Mouse (Mus musculus): ENCODE measurements at regions not wholly inside any gene's neighbourhood (a gene's known extent, or its start where the extent isn't known, plus 50 kb on each side); places are given as distances from the start of the nearest gene placed in this dataset.
A peak's percentile ranks its signal among the peaks of the same experiment; 100 is the strongest.
"Not testable (repeated sequence)": the region's sequence is repeated elsewhere in the genome, so short reads cannot be mapped to it uniquely, and the experiment has no call there.

- no peak for DNase-seq (ENCODE audit: low spot score in 2 of 2)
These were observed 105.7 kb upstream of the Nt5e start for GRCm38 (mm10) chr9:88221276-88221675.

DNA sequence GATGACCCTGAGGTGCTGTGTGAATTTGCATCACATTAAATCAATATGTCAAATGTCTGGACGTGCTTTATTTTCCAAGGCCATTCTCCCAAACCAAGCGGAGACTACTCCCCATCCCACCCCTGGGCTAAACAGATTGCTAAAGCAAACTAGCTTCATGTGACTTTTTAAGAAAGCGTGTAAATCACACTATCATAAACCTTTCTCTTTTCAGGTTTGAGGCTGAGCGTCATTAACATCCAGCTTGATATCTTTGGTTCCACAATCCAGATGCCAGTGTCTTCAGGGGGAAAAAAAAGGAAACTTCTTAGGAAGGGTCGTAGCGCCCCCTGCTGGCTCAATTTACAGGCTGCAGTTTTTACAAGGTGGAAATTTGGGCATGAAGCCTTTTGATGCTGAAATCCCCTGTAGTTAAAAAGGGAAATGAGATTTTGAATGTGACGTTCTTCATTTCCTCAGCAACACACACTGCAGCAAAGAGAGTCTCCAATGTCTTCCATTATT lies 105.1 kb upstream of the Nt5e start:
- DNase-seq (ENCODE audit: low spot score in 2 of 2), result peak; percentile 64 to 75

DNA sequence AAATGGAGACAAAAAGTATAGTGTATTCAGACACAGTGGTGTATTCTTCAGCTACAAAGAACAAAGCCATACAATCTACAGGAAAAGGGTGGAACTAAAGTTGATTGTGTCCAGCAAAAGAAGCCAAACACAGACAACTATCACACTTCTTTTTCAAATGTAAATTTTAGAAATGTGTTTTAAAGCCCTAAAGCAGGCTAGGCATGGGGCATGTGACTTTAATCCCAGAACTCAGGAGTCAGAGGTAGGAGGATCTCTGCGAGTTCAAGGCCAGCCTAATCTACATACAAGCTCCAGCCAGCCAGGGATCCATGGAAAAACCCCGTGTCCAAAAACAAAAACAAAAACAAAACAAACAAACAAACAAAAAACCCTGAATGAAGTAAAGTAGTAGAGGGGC lies 89.9 kb upstream of the Nt5e start:
- no peak for DNase-seq (ENCODE audit: low spot score in 2 of 2)

DNA sequence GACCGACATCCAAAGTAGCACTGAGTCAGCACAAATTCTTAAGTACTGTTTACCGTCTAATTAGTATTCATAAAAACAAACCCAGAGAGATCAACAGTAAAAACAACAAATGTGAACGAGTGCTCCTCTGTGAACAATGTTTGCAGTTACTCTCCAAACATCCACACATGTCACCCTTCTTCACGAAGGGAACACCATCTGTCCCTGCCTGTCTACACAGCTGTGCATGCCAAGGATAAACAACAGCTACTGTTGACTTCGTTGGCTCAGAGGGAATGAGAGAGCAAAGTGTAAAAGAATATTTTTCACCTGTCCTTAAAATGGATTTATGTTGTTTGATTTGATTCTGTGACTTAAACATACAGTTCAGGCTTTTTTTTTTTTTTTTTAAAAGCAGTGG lies 88.7 kb upstream of the Nt5e start:
- DNase-seq (ENCODE audit: low spot score in 2 of 2), result no peak

- no peak for DNase-seq (ENCODE audit: low spot score in 2 of 2)
These were observed 86.3 kb upstream of the Nt5e start for GRCm38 (mm10) chr9:88240740-88241139.

- DNase-seq (ENCODE audit: low spot score in 2 of 2), result peak; percentile 40 to 72
These were observed 85.6 kb upstream of the Nt5e start for GRCm38 (mm10) chr9:88241203-88241995.

GRCm38 (mm10) chr9:88242530-88242929 lies 84.5 kb upstream of the Nt5e start:
- no peak for DNase-seq (ENCODE audit: low spot score in 2 of 2)

GRCm38 (mm10) chr9:88244492-88244891 lies 82.5 kb upstream of the Nt5e start:
- no peak for DNase-seq (ENCODE audit: low spot score in 2 of 2)

DNA sequence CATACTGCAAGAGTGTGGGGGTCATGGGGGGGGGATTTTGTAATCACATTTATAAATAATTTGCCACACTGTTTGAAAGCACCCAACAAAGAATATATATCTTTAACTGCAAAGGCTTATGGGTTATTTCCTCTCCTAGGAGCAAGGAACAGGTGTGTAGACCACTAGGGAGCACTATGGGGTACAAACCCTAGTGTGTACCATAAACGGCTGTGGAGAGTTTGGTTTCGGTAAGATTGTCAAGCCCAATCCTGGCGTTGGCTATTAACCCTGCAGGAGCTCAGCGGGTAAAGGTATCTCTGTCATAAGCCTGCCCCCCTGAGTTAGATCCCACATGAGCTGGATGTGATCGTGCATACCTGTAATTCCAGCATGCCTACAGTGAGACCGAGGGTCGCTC lies 71.0 kb upstream of the Nt5e start:
- no peak for DNase-seq (ENCODE audit: low spot score in 2 of 2)

DNA sequence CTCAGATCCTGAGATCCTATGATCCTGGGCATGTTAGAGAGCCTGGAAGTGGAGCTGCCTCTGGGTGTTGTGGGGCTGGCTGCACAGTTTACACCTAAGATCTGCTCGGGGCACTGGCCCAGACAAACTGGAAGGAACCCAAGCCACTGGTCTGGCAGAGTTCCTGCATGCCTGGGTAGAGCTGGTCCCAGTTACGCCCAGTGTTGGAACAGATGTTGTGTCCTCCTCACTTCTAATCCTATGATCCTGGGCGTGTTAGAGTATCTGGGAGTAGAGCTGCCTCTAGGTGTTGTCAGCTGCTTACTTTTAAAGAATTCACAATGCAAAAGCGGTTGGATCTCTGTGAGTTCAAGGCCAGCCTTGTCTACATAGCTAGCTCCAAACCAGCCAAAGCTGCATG lies 67.4 kb upstream of the Nt5e start:
- DNase-seq (ENCODE audit: low spot score in 2 of 2), result no peak

DNA sequence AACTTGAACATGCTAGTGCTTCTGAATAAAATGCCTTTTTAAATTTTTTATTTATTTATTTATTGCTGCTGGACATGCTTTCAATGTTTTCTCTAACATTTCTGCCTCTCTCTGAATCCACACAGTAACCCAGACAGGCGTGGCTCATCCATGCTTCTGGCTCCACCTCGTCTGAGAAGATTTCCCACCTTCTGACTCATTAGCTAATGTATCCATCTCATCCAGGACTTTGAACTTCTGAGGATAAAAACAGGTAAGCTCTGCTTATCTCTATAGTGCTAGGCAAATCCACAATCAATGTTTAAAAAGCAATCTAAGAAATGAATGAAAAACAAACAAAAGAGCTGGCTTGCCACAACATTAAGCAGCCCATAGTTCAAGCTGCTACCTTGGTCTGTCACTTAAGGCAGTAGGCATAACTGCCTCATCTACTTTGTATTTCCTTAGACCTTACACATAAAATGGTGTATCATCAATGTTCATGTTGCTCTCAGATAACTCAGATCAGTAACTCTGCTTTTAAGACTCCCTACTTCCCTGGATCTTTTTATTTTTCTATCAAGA lies 66.8 kb upstream of the Nt5e start:
- DNase-seq (ENCODE audit: low spot score in 2 of 2), result no peak

- no peak for DNase-seq (ENCODE audit: low spot score in 2 of 2)
These were observed 64.5 kb upstream of the Nt5e start for GRCm38 (mm10) chr9:88262461-88262860.

- DNase-seq (ENCODE audit: low spot score in 2 of 2), result not testable (repeated sequence)
These were observed 60.7 kb upstream of the Nt5e start for GRCm38 (mm10) chr9:88266346-88266745.

- DNase-seq (ENCODE audit: low spot score in 2 of 2), result no peak
These were observed 58.2 kb upstream of the Nt5e start for GRCm38 (mm10) chr9:88268811-88269210.

- no peak for DNase-seq (ENCODE audit: low spot score in 2 of 2)
These were observed 57.8 kb upstream of the Nt5e start for GRCm38 (mm10) chr9:88269216-88269615.

DNA sequence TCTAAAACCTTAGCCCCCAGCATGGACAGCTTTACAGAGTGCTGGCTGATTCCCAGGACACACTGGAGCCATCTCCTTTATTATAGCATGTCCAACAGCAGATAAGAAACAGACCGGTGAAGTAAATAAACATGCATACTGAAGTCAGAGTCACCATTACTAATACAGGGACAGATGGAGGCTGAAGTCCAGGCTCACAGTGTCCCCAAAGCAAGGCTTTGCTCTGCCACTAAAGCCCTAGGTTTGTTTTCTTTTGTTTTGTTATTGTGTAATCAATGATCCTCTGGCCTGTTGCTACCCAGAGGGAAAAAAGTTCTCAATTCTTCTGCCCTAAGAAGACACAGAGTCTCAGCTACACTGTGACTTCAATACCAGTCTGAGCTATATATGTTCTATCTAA lies 56.2 kb upstream of the Nt5e start:
- DNase-seq (ENCODE audit: low spot score in 2 of 2), result no peak

DNA sequence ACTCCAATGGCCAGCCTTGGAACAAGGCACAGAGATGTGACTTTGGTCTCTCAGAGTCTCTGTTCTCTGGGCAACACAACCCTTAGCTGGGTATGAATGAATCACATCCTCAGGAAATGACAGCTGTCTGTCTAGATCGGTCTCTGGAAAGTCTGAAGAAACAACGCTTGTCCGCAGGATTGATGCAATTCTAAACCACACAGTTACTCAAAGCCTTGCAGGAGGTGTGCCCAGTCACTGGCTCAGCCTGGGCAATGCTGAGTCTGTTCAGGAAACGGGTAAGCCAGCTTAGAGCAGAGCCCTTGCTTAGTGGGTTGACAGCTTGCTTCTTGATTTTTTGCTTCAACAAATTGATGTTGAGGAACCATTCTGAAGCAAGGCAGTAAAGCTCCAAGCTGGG lies 53.7 kb upstream of the Nt5e start:
- DNase-seq (ENCODE audit: low spot score in 2 of 2), result no peak

DNA sequence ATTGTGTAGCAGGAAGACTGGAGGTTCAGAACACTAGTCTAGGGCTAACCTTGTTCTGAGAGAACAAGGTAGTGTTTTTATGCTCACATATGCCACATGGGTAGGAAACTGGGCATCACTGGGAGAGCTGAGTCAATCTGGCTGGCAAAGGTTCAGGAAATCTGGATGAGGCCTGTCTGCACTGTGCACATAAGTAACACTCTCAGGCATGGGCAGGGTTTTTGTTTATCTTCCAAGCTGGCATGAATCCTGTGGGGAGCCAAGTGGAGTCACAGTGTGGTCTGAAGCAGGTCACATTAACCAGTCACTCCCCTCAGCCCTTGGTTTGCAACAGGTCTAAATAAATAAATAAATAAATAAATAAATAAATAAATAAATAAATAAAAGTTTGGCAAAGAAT lies 53.0 kb upstream of the Nt5e start:
- DNase-seq (ENCODE audit: low spot score in 2 of 2), result peak in 1 of 2 experiments; percentile 21

DNA sequence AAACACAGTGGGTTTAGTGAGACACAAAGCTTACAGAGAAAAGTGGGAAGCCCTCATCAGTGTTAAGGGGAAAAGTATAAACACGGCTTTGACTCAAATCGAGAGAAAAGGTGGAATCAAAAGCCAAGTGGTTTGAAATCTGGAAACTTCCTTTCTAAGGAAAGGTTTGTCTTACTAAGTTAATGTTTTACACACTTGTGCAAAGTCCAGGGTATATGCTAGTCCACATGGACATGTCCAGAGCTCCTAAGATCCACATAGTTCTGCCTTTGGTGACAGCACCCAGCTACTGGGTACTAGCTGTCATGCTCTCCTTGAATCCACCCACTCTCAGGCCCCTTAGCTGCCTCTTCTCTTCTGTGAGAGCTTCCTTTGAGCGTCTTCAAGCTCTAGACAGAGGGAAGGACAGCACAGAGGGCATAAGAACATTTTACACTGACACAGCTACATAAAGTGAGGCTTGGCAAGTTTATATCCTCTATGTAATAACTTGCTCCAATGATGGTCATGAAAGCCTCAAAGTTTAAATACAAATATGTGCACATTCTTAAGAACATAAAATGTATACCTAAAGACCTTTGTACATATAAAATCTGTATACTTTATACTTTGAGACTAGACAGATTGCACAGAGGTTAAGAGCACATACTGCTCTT lies 52.2 kb upstream of the Nt5e start:
- DNase-seq (ENCODE audit: low spot score in 2 of 2), result no peak

DNA sequence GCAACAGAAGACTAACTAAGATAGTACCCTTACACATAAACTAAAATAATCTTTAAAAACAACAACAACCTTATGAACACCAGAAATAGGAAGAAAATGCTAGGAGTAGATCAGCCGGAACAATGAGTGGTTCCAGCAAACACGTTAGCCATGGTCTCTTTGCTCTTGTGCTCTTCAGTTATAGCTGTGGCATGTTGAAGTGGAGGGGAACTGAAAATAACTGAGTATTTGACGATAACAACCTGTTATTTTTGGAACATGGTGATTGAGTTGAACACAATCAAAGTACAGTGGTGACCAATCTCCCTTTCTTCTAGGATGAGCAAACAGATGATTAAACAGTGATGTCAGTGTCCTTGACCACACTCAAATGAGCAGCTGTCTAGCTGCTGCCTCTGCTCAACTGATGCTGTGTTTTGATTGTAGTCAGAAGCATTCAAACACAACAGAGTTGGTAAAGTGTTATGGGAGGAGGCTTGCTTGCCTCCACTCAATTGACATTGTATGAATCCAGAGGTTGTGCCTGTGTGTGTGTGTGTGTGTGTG lies 50.9 kb upstream of the Nt5e start:
- no peak for DNase-seq (ENCODE audit: low spot score in 2 of 2)

GRCm38 (mm10) chr9:88277031-88277430 lies 50.0 kb upstream of the Nt5e start:
- no peak for DNase-seq (ENCODE audit: low spot score in 2 of 2)
